Mouse (Mus musculus) hindbrain, embryonic 11.5 days (tissue): ENCODE measurements at regions not wholly inside any gene's neighbourhood (a gene's known extent, or its start where the extent isn't known, plus 50 kb on each side); places are given as distances from the start of the nearest gene placed in this dataset.

Experiments
- ATAC-seq: fragments of 200-750 bp; cut with Nextera tagmentation; 2 replicates; pipeline ENCODE4 v1.8.0; 2017; ENCODE audit warnings: mild to moderate bottlenecking, moderate TSS enrichment, moderate library complexity; ENCODE audit not compliant: low FRiP score
- DNase-seq: peaks from one replicate; pipeline ENCODE4 v3.0.0-alpha.2; 2015; ENCODE audit warnings: low spot score
- H3K27ac ChIP-seq: fragments of 300-500 bp; sonication (generic); 2 replicates; pipeline ENCODE4 v1.5.1; 2014; ENCODE audit warnings: mild to moderate bottlenecking, low read depth, low read length
- H3K27me3 ChIP-seq: fragments of 300-500 bp; sonication (generic); 2 replicates; pipeline ENCODE4 v1.6.1; 2014; ENCODE audit warnings: mild to moderate bottlenecking, low read length, moderate library complexity, mixed read lengths; ENCODE audit not compliant: control insufficient read depth, insufficient read depth
- H3K36me3 ChIP-seq: fragments of 300-500 bp; sonication (generic); 2 replicates; pipeline ENCODE4 v1.6.1; 2014; ENCODE audit warnings: mild to moderate bottlenecking, low read length, moderate library complexity, mixed read lengths; ENCODE audit not compliant: control insufficient read depth, insufficient read depth
- H3K4me1 ChIP-seq: fragments of 300-500 bp; sonication (generic); replicated peaks from 2 replicates; pipeline ENCODE4 v1.6.1; 2014; ENCODE audit warnings: low read length, mixed read lengths; ENCODE audit not compliant: control insufficient read depth, insufficient read depth
- H3K4me2 ChIP-seq: fragments of 300-500 bp; sonication (generic); replicated peaks from 2 replicates; pipeline ENCODE4 v1.6.1; 2014; ENCODE audit warnings: mild to moderate bottlenecking, low read depth, low read length
- H3K4me3 ChIP-seq: fragments of 300-500 bp; sonication (generic); 2 replicates; pipeline ENCODE4 v1.5.1; 2014; ENCODE audit warnings: low read depth, low read length
- H3K9ac ChIP-seq: fragments of 300-500 bp; sonication (generic); 2 replicates; pipeline ENCODE4 v1.6.1; 2014; ENCODE audit warnings: low read depth, low read length
- H3K9me3 ChIP-seq: fragments of 300-500 bp; sonication (generic); 2 replicates; pipeline ENCODE4 v1.6.1; 2016; ENCODE audit warnings: low read length; ENCODE audit not compliant: control insufficient read depth
- whole genome bisulfite sequencing: fragments of 180-500 bp; shearing (Covaris S2); extraction: QIAGEN DNeasy Blood & Tissue Kit; methylation state at CpG from one replicate; pipeline ENCODE4 v1.1.7; 2014; 5-methylcytosine and 5-hydroxymethylcytosine counted together

DNA sequence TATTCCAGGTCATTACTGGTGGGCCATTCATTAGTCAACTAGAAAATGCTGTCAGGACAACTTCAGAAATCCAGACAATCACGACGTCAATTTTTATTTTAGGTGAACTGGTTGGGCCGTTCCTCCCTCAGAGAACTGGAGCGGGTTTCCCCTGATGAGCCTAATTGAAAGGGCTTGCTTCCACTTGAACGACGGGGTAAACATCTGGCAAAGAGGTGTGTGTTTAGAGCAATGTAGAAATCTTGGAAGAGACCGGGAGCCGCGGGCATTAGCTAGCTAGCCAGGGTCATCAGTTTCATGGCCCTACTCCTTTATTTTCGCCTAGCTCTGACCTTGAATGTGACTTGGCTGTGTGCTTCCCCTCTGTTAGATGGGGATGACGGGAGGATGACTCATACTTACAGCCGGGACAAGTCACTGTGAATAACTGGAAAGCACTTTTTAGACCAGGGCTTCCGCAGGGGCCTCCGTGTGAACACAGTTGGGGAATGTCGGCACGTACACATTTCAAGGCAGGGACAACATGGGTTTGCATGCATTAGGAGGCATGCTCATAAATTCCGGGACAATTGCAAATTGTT, 92.6 kb upstream of the Nrbf2 start:
- Histone ChIP-seq H3K27ac (no peak overlapping the region), H3K4me1 (no peaks in the 10 kb centered on the region), H3K9me3 (no peaks in the 10 kb centered on the region), H3K9ac (no peak overlapping the region), H3K27me3 (no peaks in the 10 kb centered on the region), H3K4me3 (no peak overlapping the region), H3K4me2 (no peak overlapping the region), H3K36me3 (no peaks in the 10 kb centered on the region)
- no peak for ATAC-seq
- DNase-seq = no peak
- WGBS = 78% methylated on average over 17 of the region's 17 CpGs

DNA sequence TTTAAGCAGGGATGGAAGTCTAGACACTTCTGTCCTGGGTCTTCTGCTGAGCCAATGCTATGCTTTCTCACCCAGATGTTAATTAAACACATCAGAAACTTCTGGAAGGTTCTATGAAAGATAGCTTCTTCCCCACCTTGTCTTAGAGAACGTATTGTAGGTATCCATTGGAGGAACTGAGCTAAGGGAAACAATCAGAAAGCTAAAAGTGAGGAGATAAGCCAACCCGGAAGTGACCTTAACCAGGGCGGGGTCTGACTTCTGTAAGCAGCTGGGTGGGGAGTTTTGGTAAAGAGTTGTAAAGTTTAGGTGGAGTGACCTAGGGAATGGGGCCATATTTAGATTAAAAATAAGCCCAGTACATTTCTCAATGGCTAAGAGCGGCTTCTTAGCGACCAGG, 95.1 kb upstream of the Nrbf2 start:
- H3K27ac ChIP-seq = no peak overlapping the region
- ATAC-seq = no peak
- DNase-seq = no peak
- no peak overlapping the region for H3K4me3 ChIP-seq
- no peaks in the 10 kb centered on the region for H3K4me1 ChIP-seq
- 88% methylated on average over 5 of the region's 5 CpGs for WGBS
- H3K27me3 ChIP-seq = no peaks in the 10 kb centered on the region
- H3K36me3 ChIP-seq = no peaks in the 10 kb centered on the region
- H3K9ac ChIP-seq = no peak overlapping the region
- H3K9me3 ChIP-seq = no peaks in the 10 kb centered on the region
- no peak overlapping the region for H3K4me2 ChIP-seq

DNA sequence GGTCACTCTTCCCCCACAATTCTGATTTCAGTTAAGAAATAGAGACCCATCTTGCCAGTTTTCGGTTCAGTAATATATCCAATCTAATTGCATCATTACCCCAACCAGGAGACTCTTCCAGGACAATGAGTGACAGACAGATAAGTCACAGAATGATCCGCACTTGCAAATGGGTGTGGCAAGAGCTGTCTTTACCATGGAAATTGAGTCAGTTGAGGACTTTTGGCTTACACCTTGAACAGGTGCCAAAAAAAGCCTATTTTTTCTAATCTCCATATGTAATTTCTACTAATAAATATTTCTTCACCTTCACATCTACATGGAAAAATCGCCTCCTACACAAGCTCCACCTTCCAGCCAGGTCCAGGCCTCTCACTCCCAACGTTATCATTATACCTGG, 98.2 kb upstream of the Nrbf2 start:
- Histone ChIP-seq H3K4me2 (no peak overlapping the region), H3K4me3 (no peak overlapping the region), H3K36me3 (no peaks in the 10 kb centered on the region), H3K27ac (no peak overlapping the region), H3K4me1 (no peaks in the 10 kb centered on the region), H3K9ac (no peak overlapping the region), H3K9me3 (no peaks in the 10 kb centered on the region), H3K27me3 (no peaks in the 10 kb centered on the region)
- 89% methylated on average over 4 of the region's 4 CpGs for WGBS
- DNase-seq (no peak), ATAC-seq (no peak)

DNA sequence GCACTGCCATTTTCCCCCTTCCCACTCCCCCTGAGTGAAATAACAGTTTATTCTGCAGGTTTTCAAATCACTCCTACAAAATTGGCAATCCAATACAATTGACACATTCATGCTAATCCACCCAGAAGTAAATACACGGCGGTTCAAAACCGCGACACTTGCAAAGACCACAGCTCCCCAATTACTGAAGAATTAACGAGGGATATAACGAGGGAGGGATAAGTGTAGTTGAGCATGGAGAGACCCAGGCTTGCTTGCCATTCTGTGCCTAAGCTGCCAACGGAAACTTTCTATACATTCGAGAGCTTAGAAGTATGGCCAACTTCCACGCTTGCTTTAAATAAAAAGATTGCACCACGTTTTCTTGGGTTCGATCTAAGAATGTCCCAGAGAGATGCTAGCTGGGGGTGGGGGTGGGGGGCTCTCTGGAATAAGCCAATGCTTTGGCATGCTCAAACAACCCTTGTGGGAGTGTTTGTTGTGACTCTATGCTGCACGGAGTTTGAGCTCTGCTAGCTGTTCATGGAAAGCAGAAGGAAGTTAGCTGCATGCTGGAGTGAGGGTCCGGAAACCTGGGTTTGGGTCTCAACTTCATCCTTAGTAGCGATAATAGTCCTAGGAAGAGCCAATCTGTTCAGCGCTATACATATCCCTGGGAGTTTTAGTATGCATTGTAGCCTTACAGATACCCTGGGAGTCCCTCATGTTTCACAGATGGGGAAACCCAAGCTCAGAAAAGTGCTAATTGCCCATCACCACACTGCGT, 98.9 kb upstream of the Nrbf2 start:
- Histone ChIP-seq H3K4me2 (no peak overlapping the region), H3K4me1 (no peaks in the 10 kb centered on the region), H3K4me3 (no peak overlapping the region), H3K27ac (no peak overlapping the region), H3K9ac (no peak overlapping the region), H3K36me3 (no peaks in the 10 kb centered on the region), H3K27me3 (no peaks in the 10 kb centered on the region), H3K9me3 (no peaks in the 10 kb centered on the region)
- WGBS = 92% methylated on average over 16 of the region's 16 CpGs
- ATAC-seq = no peak
- no peak for DNase-seq

DNA sequence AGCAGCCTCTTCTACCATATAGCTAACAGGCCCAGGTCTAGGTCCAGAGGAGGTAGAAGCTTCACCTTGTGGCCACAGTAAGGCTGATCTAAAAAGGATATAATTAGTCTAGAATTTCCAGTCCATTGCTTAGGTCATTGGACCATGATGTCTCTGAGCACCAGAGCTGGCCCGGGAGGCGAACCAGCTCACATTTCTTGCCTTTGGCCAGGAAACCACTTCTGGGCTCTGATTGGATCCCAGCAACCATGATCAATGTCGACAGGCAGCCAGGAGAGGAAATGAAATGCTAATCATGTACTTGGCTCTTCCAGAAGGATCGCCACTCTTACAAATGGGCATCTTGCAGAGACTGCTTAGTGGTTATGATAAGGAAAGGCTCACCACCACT, 99.5 kb upstream of the Nrbf2 start:
- Histone ChIP-seq H3K9ac (no peak overlapping the region), H3K4me2 (no peak overlapping the region), H3K4me1 (no peaks in the 10 kb centered on the region), H3K36me3 (no peaks in the 10 kb centered on the region), H3K9me3 (no peaks in the 10 kb centered on the region), H3K27me3 (no peaks in the 10 kb centered on the region), H3K27ac (no peak overlapping the region), H3K4me3 (no peak overlapping the region)
- DNase-seq = no peak
- 78% methylated on average over 4 of the region's 4 CpGs for WGBS
- ATAC-seq = no peak

DNA sequence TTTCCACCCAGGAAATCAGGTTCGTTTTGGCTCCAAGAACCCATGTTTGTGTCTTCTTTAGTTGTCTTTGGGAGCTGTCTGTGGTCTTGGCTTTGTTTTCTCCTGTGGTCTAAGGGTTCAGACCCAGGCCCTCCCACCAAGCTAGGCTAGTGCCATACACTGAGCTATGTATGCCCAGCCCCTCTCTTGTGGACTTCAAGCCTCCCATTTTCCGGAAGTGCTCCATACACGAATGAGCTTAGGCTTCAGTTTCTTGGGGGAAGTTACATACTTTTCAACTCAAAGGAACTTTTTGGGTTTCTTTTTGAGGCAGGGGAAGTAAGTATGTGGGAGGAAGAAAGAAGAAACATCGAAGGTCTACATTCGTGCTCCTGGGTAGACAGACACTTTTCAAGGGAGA, 100.9 kb upstream of the Nrbf2 start:
- no peaks in the 10 kb centered on the region for H3K27me3 ChIP-seq
- no peak overlapping the region for H3K27ac ChIP-seq
- H3K4me2 ChIP-seq = no peak overlapping the region
- no peak overlapping the region for H3K4me3 ChIP-seq
- 83% methylated on average over 5 of the region's 5 CpGs for WGBS
- no peak for DNase-seq
- no peaks in the 10 kb centered on the region for H3K4me1 ChIP-seq
- no peaks in the 10 kb centered on the region for H3K36me3 ChIP-seq
- no peaks in the 10 kb centered on the region for H3K9me3 ChIP-seq
- H3K9ac ChIP-seq = no peak overlapping the region
- no peak for ATAC-seq

DNA sequence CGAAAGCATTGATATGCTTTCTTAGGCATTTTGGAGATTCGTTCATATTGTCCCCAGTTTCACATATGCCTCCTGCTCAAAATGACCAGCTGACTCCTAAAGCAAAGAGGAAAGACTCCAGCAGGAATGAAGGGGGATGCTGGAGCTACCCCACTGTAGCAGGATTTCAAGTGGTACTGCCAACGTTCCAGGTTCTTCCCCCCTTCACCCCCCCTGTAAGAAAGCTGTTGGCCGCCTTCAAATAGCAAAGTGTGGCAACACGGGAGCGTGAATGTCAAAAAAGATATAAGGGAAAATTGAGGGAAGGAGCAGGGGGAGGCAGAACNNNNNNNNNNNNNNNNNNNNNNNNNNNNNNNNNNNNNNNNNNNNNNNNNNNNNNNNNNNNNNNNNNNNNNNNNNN, 103.7 kb upstream of the Nrbf2 start:
- Histone ChIP-seq H3K27me3 (no peaks in the 10 kb centered on the region), H3K27ac (no peak overlapping the region), H3K9me3 (no peaks in the 10 kb centered on the region), H3K36me3 (no peaks in the 10 kb centered on the region), H3K9ac (no peak overlapping the region), H3K4me2 (no peak overlapping the region), H3K4me3 (no peak overlapping the region), H3K4me1 (peaks cover 3% of the 10 kb centered on the region; the same call in 1 of the 2 replicates)
- ATAC-seq (no peak), DNase-seq (no peak)
- 82% methylated on average over 4 of the region's 6 CpGs for WGBS

DNA sequence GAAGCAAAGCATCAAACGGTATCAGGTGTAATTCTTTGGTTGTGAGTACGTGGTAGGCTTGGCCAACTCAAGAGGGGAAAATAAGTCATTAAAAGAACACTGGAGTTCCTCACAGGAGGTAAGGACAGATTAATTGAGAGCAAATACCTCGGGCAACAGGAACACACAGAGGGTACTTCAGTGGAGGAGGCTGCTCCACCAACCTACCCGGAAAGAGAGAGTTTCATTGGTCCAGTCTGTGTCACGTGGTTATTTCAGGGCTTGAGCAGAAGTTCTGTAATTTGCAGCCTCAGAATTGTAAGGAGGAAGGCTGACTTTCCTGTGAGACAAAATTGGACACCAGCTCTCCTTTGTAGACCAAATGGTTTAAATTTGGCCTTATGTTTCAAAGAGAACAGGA, 115.3 kb upstream of the Nrbf2 start:
- Histone ChIP-seq H3K36me3 (no peaks in the 10 kb centered on the region), H3K27ac (no peak overlapping the region), H3K4me2 (no peak overlapping the region), H3K4me3 (no peak overlapping the region), H3K27me3 (no peaks in the 10 kb centered on the region), H3K9me3 (no peaks in the 10 kb centered on the region), H3K9ac (no peak overlapping the region), H3K4me1 (no peaks in the 10 kb centered on the region)
- DNase-seq = no peak
- ATAC-seq = no peak
- 69% methylated on average over 5 of the region's 5 CpGs for WGBS

DNA sequence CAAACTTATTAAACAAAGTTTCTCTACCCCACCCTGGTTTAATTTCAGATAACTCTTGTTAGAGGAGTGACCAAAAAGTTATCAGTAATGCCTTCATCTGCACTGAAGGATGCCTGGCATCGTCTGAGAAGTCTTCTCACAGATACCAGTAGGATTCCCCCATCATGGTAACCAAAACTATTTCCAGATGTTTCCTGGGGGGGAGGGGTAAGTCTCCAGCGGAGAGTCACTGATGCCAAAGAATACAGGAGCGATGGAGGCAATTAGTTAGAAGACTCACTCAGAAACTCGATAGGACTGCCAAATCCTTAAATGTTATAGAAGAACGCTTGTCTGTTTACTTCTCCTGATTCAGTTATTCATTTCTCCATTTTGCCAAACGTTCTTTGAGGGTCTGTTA, 116.3 kb upstream of the Nrbf2 start:
- no peak overlapping the region for H3K4me2 ChIP-seq
- WGBS = 53% methylated on average over 6 of the region's 6 CpGs
- no peaks in the 10 kb centered on the region for H3K9me3 ChIP-seq
- no peak overlapping the region for H3K27ac ChIP-seq
- no peak for DNase-seq
- no peaks in the 10 kb centered on the region for H3K4me1 ChIP-seq
- no peaks in the 10 kb centered on the region for H3K27me3 ChIP-seq
- no peaks in the 10 kb centered on the region for H3K36me3 ChIP-seq
- H3K4me3 ChIP-seq = no peak overlapping the region
- no peak for ATAC-seq
- no peak overlapping the region for H3K9ac ChIP-seq
